Mouse (Mus musculus) liver, embryonic 12.5 days (tissue): ENCODE measurements at regions not wholly inside any gene's neighbourhood (a gene's known extent, or its start where the extent isn't known, plus 50 kb on each side); places are given as distances from the start of the nearest gene placed in this dataset.

Experiments
- ATAC-seq: fragments of 200-750 bp; cut with Nextera tagmentation; 2 replicates; pipeline ENCODE4 v1.8.0; 2017; ENCODE audit warnings: moderate number of reproducible peaks, mild to moderate bottlenecking, moderate library complexity
- H3K27ac ChIP-seq: fragments of 300-500 bp; sonication (generic); 2 replicates; pipeline ENCODE4 v1.5.1; 2016; ENCODE audit warnings: mild to moderate bottlenecking
- H3K27me3 ChIP-seq: fragments of 300-500 bp; sonication (generic); replicated peaks from 2 replicates; pipeline ENCODE4 v1.6.1; 2016; ENCODE audit warnings: mild to moderate bottlenecking, moderate library complexity
- H3K36me3 ChIP-seq: fragments of 300-500 bp; sonication (generic); 2 replicates; pipeline ENCODE4 v1.6.1; 2016; ENCODE audit warnings: mild to moderate bottlenecking, moderate library complexity
- H3K4me1 ChIP-seq: fragments of 300-500 bp; sonication (generic); 2 replicates; pipeline ENCODE4 v1.6.1; 2016
- H3K4me2 ChIP-seq: fragments of 300-500 bp; sonication (generic); 2 replicates; pipeline ENCODE4 v1.6.1; 2016; ENCODE audit warnings: mild to moderate bottlenecking, moderate library complexity
- H3K4me3 ChIP-seq: fragments of 300-500 bp; sonication (generic); 2 replicates; pipeline ENCODE4 v1.5.1; 2016; ENCODE audit warnings: mild to moderate bottlenecking, moderate library complexity
- H3K9ac ChIP-seq: fragments of 300-500 bp; sonication (generic); 2 replicates; pipeline ENCODE4 v1.6.1; 2016; ENCODE audit warnings: mild to moderate bottlenecking, moderate library complexity
- H3K9me3 ChIP-seq: fragments of 300-500 bp; sonication (generic); replicated peaks from 2 replicates; pipeline ENCODE4 v1.6.1; 2016; ENCODE audit warnings: mild to moderate bottlenecking, moderate library complexity
- WGBS: fragments of 180-500 bp; shearing (Covaris S2); methylation state at CpG from one replicate; pipeline ENCODE4 v1.1.7; 2016; ENCODE audit not compliant: insufficient replicate concordance; 5-methylcytosine and 5-hydroxymethylcytosine counted together

DNA sequence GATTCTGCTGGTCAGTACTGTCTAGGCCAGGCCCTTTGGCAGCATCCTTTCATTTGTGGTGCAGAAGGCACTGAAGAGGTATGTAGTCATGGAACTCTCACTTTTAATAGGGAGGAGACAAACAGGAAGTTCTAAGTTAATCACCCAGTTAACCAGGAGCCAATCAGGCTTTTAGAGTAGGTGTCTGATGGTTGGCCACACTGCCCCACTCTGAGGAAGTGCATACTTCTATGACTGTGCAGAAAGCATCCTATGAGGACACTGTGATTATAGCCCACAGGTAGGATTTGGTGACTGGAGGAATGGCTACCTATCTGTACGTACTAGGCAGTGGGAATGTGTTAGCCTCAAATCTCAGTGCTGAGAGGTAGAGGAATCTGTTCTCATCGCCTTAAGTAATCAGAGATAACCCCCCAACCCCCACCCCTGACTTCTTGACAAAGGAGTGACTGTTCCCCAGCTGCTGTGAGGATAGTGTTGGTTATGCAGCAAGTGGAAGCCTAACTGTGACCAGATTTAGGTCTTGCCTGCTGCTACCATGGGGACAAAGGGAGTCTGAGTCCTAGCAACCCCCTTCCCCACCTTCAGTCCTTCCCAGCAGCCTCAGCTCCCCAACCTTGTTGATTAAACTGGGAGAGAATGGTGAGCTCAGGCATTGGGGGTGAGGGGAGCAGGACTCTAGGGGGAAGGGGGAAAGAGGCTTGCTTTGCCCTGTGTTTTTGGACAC, 103.3 kb upstream of the Rapgef5 start:
- Histone ChIP-seq H3K9me3 (no peaks in the 10 kb centered on the region), H3K4me2 (no peak overlapping the region), H3K27ac (no peak overlapping the region), H3K4me1 (no peaks in the 10 kb centered on the region), H3K27me3 (no peaks in the 10 kb centered on the region), H3K36me3 (no peaks in the 10 kb centered on the region), H3K4me3 (no peak overlapping the region), H3K9ac (no peak overlapping the region)
- 46% methylated on average over 2 of the region's 2 CpGs for WGBS
- no peak for ATAC-seq

- H3K9ac ChIP-seq: no peak overlapping the region
- no peak overlapping the region for H3K4me3 ChIP-seq
- no peak for ATAC-seq
These were observed 102.3 kb upstream of the Rapgef5 start for GRCm38 (mm10) chr12:117414020-117414419.

GRCm38 (mm10) chr12:117415146-117415545, 101.1 kb upstream of the Rapgef5 start:
- Histone ChIP-seq H3K4me3 (no peak overlapping the region), H3K27ac (no peak overlapping the region), H3K9ac (no peak overlapping the region), H3K4me1 (no peaks in the 10 kb centered on the region), H3K4me2 (no peak overlapping the region), H3K27me3 (no peaks in the 10 kb centered on the region), H3K9me3 (no peaks in the 10 kb centered on the region), H3K36me3 (no peaks in the 10 kb centered on the region)
- ATAC-seq: no peak
- WGBS: 54% methylated on average over 2 of the region's 2 CpGs

More at GRCm38 (mm10) chr12:117414020-117414419, 102.3 kb upstream of the Rapgef5 start:
- 73% methylated on average over 2 of the region's 2 CpGs for WGBS
- H3K27me3 ChIP-seq: no peaks in the 10 kb centered on the region
- H3K36me3 ChIP-seq: no peaks in the 10 kb centered on the region
- H3K4me1 ChIP-seq: no peaks in the 10 kb centered on the region
- H3K27ac ChIP-seq: no peak overlapping the region
- no peak overlapping the region for H3K4me2 ChIP-seq
- H3K9me3 ChIP-seq: no peaks in the 10 kb centered on the region

DNA sequence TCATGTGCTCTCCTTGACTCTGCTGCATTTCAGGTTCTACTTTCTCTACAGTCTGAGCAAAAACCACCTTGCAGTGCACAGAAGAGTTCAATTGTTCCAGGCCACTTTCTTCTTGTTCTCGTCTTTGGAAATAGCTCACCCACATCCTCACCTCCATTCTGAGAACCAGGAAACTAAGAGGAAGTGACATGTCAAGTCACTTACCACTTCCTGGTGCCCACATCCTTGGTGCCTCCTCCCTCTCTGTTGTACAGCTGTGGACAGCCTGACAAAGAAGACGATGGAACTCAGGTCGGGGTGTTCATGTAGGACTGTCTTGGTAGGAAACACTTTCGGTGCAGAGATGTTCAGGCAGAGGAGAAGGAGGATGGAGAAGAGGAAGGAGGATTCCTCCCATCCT, 98.3 kb upstream of the Rapgef5 start:
- no peak for ATAC-seq
- no peaks in the 10 kb centered on the region for H3K27me3 ChIP-seq
- WGBS: 40% methylated on average over 4 of the region's 4 CpGs
- H3K27ac ChIP-seq: no peak overlapping the region
- H3K4me3 ChIP-seq: no peak overlapping the region
- no peak overlapping the region for H3K4me2 ChIP-seq
- no peaks in the 10 kb centered on the region for H3K9me3 ChIP-seq
- H3K9ac ChIP-seq: no peak overlapping the region
- no peaks in the 10 kb centered on the region for H3K36me3 ChIP-seq
- H3K4me1 ChIP-seq: no peaks in the 10 kb centered on the region

GRCm38 (mm10) chr12:117422315-117422978, 93.8 kb upstream of the Rapgef5 start:
- H3K4me2 ChIP-seq: no peak overlapping the region
- H3K27ac ChIP-seq: no peak overlapping the region
- ATAC-seq: no peak

GRCm38 (mm10) chr12:117425363-117426031, 90.8 kb upstream of the Rapgef5 start:
- no peaks in the 10 kb centered on the region for H3K9me3 ChIP-seq
- no peaks in the 10 kb centered on the region; the same call in 1 of the 2 replicates for H3K4me1 ChIP-seq
- no peak overlapping the region for H3K4me3 ChIP-seq
- H3K27me3 ChIP-seq: no peaks in the 10 kb centered on the region
- H3K4me2 ChIP-seq: no peak overlapping the region
- H3K36me3 ChIP-seq: no peaks in the 10 kb centered on the region
- H3K27ac ChIP-seq: no peak overlapping the region
- WGBS: 39% methylated on average over 9 of the region's 9 CpGs
- H3K9ac ChIP-seq: no peak overlapping the region
- ATAC-seq: peak; percentile 42; the same call in 1 of the 2 replicates

More at GRCm38 (mm10) chr12:117422315-117422978, 93.8 kb upstream of the Rapgef5 start:
- no peaks in the 10 kb centered on the region; the same call in 1 of the 2 replicates for H3K4me1 ChIP-seq
- H3K36me3 ChIP-seq: no peaks in the 10 kb centered on the region
- no peak overlapping the region for H3K4me3 ChIP-seq
- no peak overlapping the region for H3K9ac ChIP-seq
- H3K27me3 ChIP-seq: no peaks in the 10 kb centered on the region
- H3K9me3 ChIP-seq: no peaks in the 10 kb centered on the region
- WGBS: 76% methylated on average over 7 of the region's 7 CpGs

GRCm38 (mm10) chr12:117427431-117427830, 88.8 kb upstream of the Rapgef5 start:
- no peak overlapping the region for H3K9ac ChIP-seq
- no peaks in the 10 kb centered on the region for H3K27me3 ChIP-seq
- peak; percentile 27; the same call in 1 of the 2 replicates for ATAC-seq
- H3K36me3 ChIP-seq: no peaks in the 10 kb centered on the region
- no peak overlapping the region for H3K4me2 ChIP-seq
- no peaks in the 10 kb centered on the region; the same call in 1 of the 2 replicates for H3K4me1 ChIP-seq
- 30% methylated on average over 1 of the region's 1 CpGs for WGBS
- H3K4me3 ChIP-seq: no peak overlapping the region
- no peaks in the 10 kb centered on the region for H3K9me3 ChIP-seq
- no peak overlapping the region for H3K27ac ChIP-seq

DNA sequence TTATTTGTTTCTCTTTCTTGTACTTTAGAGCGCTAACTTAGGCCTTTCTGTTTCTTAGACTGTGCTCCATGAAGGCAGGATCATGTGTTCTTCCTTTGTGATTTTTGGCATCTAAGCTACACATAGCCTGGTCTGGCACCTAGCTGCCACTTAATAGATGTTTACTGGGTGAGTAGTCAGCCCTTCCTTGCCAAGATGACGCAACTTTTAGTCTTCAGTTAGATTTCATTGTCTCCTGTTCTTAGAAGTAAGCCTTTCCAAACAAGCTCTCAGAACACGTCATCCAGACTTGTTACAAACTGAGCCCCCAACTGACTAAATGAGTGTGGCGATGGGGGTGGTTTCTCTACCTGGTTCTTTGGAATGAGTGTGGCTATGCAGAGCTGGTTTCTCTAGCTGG, 85.4 kb upstream of the Rapgef5 start:
- 74% methylated on average over 4 of the region's 4 CpGs for WGBS

GRCm38 (mm10) chr12:117432788-117433187, 83.5 kb upstream of the Rapgef5 start:
- Histone ChIP-seq H3K27me3 (0 out of 2 replicates have a peak, but pooled peaks cover 4% of the 10 kb centered on the region), H3K9me3 (no peaks in the 10 kb centered on the region), H3K27ac (no peak overlapping the region), H3K4me2 (no peak overlapping the region), H3K4me3 (no peak overlapping the region), H3K36me3 (no peaks in the 10 kb centered on the region), H3K4me1 (no peaks in the 10 kb centered on the region), H3K9ac (no peak overlapping the region)
- no peak for ATAC-seq
- WGBS: 61% methylated on average over 1 of the region's 1 CpGs

More for the DNA sequence above, 85.4 kb upstream of the Rapgef5 start:
- ATAC-seq: no peak
- H3K27ac ChIP-seq: no peak overlapping the region
- H3K27me3 ChIP-seq: no peaks in the 10 kb centered on the region
- H3K4me2 ChIP-seq: no peak overlapping the region
- H3K4me1 ChIP-seq: no peaks in the 10 kb centered on the region
- no peaks in the 10 kb centered on the region for H3K36me3 ChIP-seq
- no peak overlapping the region for H3K4me3 ChIP-seq
- no peaks in the 10 kb centered on the region for H3K9me3 ChIP-seq
- H3K9ac ChIP-seq: no peak overlapping the region

DNA sequence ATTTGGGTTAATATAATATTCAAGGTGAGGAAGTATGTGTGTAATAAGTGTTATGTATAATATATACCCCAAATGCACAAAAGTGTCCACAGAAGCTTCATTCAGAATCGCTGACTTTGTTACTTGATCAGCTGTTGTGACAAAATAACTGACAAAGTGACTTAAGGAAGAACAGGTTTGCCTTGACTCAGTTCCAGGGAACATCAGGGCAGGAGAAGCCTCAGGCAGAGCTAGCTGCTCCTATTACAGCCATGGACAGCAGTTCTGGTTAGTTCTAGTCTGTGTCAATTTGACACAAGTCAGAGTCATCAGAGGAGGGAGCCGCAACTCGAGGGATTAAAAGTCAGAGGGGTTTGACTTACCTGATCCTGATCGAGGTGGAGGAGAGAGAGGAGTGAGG, 79.3 kb upstream of the Rapgef5 start:
- 0 out of 2 replicates have a peak, but pooled peaks cover 4% of the 10 kb centered on the region for H3K27me3 ChIP-seq
- no peak overlapping the region for H3K4me3 ChIP-seq

DNA sequence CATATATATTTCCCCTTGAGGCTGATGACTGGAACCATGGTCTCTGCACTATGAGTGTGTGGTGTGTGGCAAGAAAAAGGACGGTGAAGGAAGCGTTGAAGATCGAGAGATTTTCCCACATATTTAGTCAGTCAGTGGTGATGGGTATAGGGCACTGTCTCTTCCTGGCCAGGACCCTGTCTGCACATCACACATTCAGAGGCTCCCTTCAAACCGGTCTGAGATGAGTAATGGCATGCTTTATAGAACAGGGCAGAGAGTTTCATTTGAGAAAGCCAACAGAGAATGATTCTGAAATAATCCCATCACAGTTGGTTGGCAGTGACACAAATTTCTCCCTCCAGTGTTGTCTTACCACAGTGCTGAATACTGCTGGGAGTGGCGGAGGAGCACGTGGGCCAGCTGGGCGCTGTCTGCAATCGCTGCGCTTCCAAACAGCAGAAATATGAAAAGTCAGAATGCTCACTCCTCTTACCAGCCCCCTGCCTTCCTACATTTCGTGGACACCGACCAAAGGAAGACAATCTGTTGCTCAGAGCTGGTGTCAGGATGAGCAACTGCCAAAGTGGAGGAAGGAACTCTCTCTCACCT, 77.2 kb upstream of the Rapgef5 start:
- Histone ChIP-seq H3K9ac (no peak overlapping the region), H3K27ac (no peak overlapping the region), H3K9me3 (no peaks in the 10 kb centered on the region), H3K36me3 (no peaks in the 10 kb centered on the region), H3K27me3 (0 out of 2 replicates have a peak, but pooled peaks cover 4% of the 10 kb centered on the region), H3K4me1 (no peaks in the 10 kb centered on the region), H3K4me2 (no peak overlapping the region), H3K4me3 (no peak overlapping the region)
- ATAC-seq: no peak
- 56% methylated on average over 11 of the region's 11 CpGs for WGBS

More for the DNA sequence above, 79.3 kb upstream of the Rapgef5 start:
- 56% methylated on average over 4 of the region's 4 CpGs for WGBS
- H3K9me3 ChIP-seq: no peaks in the 10 kb centered on the region
- no peak overlapping the region for H3K9ac ChIP-seq
- H3K27ac ChIP-seq: no peak overlapping the region
- H3K36me3 ChIP-seq: no peaks in the 10 kb centered on the region
- H3K4me2 ChIP-seq: no peak overlapping the region
- no peak for ATAC-seq
- H3K4me1 ChIP-seq: no peaks in the 10 kb centered on the region
